Mouse (Mus musculus): ENCODE measurements around the gene Arpc2.

- TF ChIP-seq ZKSCAN1 (IDR thresholded peaks at IDR 0.05; ENCODE audit: low read depth, low read length), result no peak
- no peak for TF ChIP-seq GATA1 (IDR thresholded peaks at IDR 0.05; ENCODE audit: low read depth, low read length)
- TF ChIP-seq POLR2A (IDR thresholded peaks at IDR 0.05; ENCODE audit: control insufficient read depth in 1 of 2, insufficient read depth in 1 of 2, low read depth in 1 of 2, low read length in 2 of 2, poor library complexity in 1 of 2), result no peak
- TF ChIP-seq TAL1 (IDR thresholded peaks at IDR 0.05; ENCODE audit: low read length), result no peak
These were observed 61.4 kb downstream of the Arpc2 start for GRCm38 (mm10) chr1:74297269-74297668.

All from MEL (cell line).